Mouse (Mus musculus) bone marrow, adult 2 months (tissue): ENCODE measurements at regions not wholly inside any gene's neighbourhood (a gene's known extent, or its start where the extent isn't known, plus 50 kb on each side); places are given as distances from the start of the nearest gene placed in this dataset.

ENCODE experiments used
- CTCF ChIP-seq: fragments of 200-500 bp; IDR thresholded peaks from 2 replicates; pipeline ENCODE4 v1.5.1; 2011; ENCODE audit warnings: low read length, control low read depth; ENCODE audit not compliant: control insufficient read depth, insufficient read depth
- POLR2A ChIP-seq: fragments of 200-500 bp; IDR thresholded peaks from 2 replicates; pipeline ENCODE4 v1.6.1; 2011; ENCODE audit warnings: low read depth, mild to moderate bottlenecking, control low read depth, low read length, borderline replicate concordance; ENCODE audit not compliant: control insufficient read depth

- TF ChIP-seq CTCF (no peak), POLR2A (no peak)
These were observed 98.6 kb upstream of the Ccdc54 start for GRCm38 (mm10) chr16:50689525-50689924.
